Mouse (Mus musculus) bone marrow macrophage, adult 2 months (primary cell): ENCODE data around the gene Ndufv3.

ENCODE experiments used
- CTCF ChIP-seq: IDR thresholded peaks from 2 replicates; pipeline ENCODE4 v1.5.1; 2012; ENCODE audit warnings: low read depth, mild to moderate bottlenecking, low read length, moderate library complexity
- POLR2A ChIP-seq: IDR thresholded peaks from 2 replicates; pipeline ENCODE4 v1.6.1; 2012; ENCODE audit warnings: mild to moderate bottlenecking, low read depth, low read length, borderline replicate concordance

GRCm38 (mm10) chr17:31470766-31471418, 49.0 kb upstream of the Ndufv3 start:
- TF ChIP-seq POLR2A, result no peak
- TF ChIP-seq CTCF, result no peak
